In the genomic region with DNA sequence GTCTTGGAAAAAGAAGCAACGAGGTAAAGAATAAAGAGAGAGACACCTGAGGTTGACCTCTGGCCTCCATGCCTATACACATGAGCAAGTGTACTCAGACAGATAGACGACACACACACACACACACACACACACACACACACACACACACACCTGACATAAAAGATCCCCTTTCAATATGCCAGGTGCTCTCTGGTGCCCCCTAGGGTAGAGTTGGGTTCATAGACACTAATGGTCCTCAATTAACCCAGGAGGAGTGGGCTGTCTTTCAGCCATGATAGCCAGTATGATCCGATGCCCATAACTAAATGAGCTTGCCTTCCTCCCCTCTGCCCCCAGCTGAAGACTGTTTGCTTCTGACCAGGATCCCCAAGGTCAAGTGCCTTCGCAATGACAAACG, we compare ENCODE assay signal across 9 mouse cellular contexts. TPM values are rescaled to one million over a fixed set of nuclear protein-coding genes. Genes with fewer than 3 reads are reported as not detected.
A peak's percentile ranks its signal among the peaks of the same experiment; 100 is the strongest.
DNase-seq lines count a peak whose midpoint lies in the region; ATAC-seq and TF ChIP-seq lines count a peak whose summit lies in the region.
"Had no signal": no experiment of that assay in that cellular context is flagged by ENCODE, and none has a peak within 500 bp of the region (broad histone marks: within the 10 kb centered on the region; RNA-seq: fewer than 3 reads in every experiment).

No protein-coding gene starts in this region.

- H3K9me3 ChIP-seq in hindbrain, postnatal 0 days (ENCODE audit: low read length): no peaks in the 10 kb centered on the region
- H3K9me3 ChIP-seq in hindbrain, embryonic 16.5 days (ENCODE audit: control insufficient read depth, low read length): no peaks in the 10 kb centered on the region
- H3K9me3 ChIP-seq in lung, embryonic 14.5 days (ENCODE audit: low read depth, low read length): no peaks in the 10 kb centered on the region
- H3K9me3 ChIP-seq: neural tube, embryonic 12.5 days had no signal

- 0 out of 2 replicates have a peak, but pooled peaks cover 3% of the 10 kb centered on the region for H3K4me1 ChIP-seq in hindbrain, postnatal 0 days (ENCODE audit: insufficient read depth, low read length)
- H3K4me1 ChIP-seq in hindbrain, embryonic 16.5 days (ENCODE audit: control insufficient read depth, insufficient read depth, low read depth, low read length): peaks cover 8% of the 10 kb centered on the region
- peaks cover 7% of the 10 kb centered on the region; the same call in 1 of the 2 replicates for H3K4me1 ChIP-seq in lung, embryonic 14.5 days (ENCODE audit: insufficient read depth)

- no peak overlapping the region for H3K27ac ChIP-seq in hindbrain, postnatal 0 days
- H3K27ac ChIP-seq in hindbrain, embryonic 16.5 days (ENCODE audit: low read depth, low read length): no peak overlapping the region
- no peak overlapping the region for H3K27ac ChIP-seq in lung, embryonic 14.5 days (ENCODE audit: low read depth)
- H3K27ac ChIP-seq: neural tube, embryonic 12.5 days had no signal

- DNase-seq in hindbrain, postnatal 0 days (ENCODE audit: low spot score): peak; percentile 62
- DNase-seq in urinary bladder, postnatal 14 days (ENCODE audit: low spot score): peak; percentile 28
- DNase-seq in urinary bladder, postnatal 36 days (ENCODE audit: low spot score in 2 of 2): no peak
- DNase-seq in c-Kit-positive CD71-positive TER-119-negative erythroid progenitor cells, embryonic 14.5 days (ENCODE audit: low read depth): peak; percentile 20
- peak; percentile 62 for DNase-seq in lung, embryonic 14.5 days
- DNase-seq in right cerebral cortex, postnatal 10 days (ENCODE audit: low spot score in 2 of 2): no peak
- no peak for DNase-seq in ovary, postnatal 36 days (ENCODE audit: low spot score)

- H3K36me3 ChIP-seq in hindbrain, postnatal 0 days (ENCODE audit: insufficient read depth, low read length): no peaks in the 10 kb centered on the region
- no peaks in the 10 kb centered on the region for H3K36me3 ChIP-seq in hindbrain, embryonic 16.5 days (ENCODE audit: control insufficient read depth, insufficient read depth, low read length)
- H3K36me3 ChIP-seq in lung, embryonic 14.5 days (ENCODE audit: insufficient read depth): no peaks in the 10 kb centered on the region
- H3K36me3 ChIP-seq: neural tube, embryonic 12.5 days had no signal

- peak; percentile 77 for TF ChIP-seq CTCF in hindbrain, postnatal 0 days (IDR thresholded peaks at IDR 0.05; ENCODE audit: low read depth)
- TF ChIP-seq CTCF in lung, embryonic 14.5 days (IDR thresholded peaks at IDR 0.05; ENCODE audit: low read depth): peak; percentile 75

- WGBS in hindbrain, postnatal 0 days: 76% methylated on average over 5 of the region's 5 CpGs
- 77% methylated on average over 5 of the region's 5 CpGs for WGBS in hindbrain, embryonic 16.5 days
- 69% methylated on average over 5 of the region's 5 CpGs for WGBS in lung, embryonic 14.5 days

- no peaks in the 10 kb centered on the region for H3K27me3 ChIP-seq in hindbrain, postnatal 0 days (ENCODE audit: insufficient read depth, low read length)
- H3K27me3 ChIP-seq in hindbrain, embryonic 16.5 days (replicated peaks; ENCODE audit: control insufficient read depth, insufficient read depth, low read length): no peaks in the 10 kb centered on the region
- H3K27me3 ChIP-seq in lung, embryonic 14.5 days (ENCODE audit: insufficient read depth, low read length): no peaks in the 10 kb centered on the region
- H3K27me3 ChIP-seq: neural tube, embryonic 12.5 days had no signal

- H3K4me2 ChIP-seq in hindbrain, postnatal 0 days (ENCODE audit: low read depth, low read length): no peak overlapping the region
- no peak overlapping the region for H3K4me2 ChIP-seq in hindbrain, embryonic 16.5 days (ENCODE audit: low read length)
- no peak overlapping the region for H3K4me2 ChIP-seq in lung, embryonic 14.5 days
- H3K4me2 ChIP-seq: neural tube, embryonic 12.5 days had no signal

- no peak overlapping the region for H3K4me3 ChIP-seq in hindbrain, postnatal 0 days (ENCODE audit: low read length)
- H3K4me3 ChIP-seq in hindbrain, embryonic 16.5 days (ENCODE audit: low read length): no peak overlapping the region
- H3K4me3 ChIP-seq in lung, embryonic 14.5 days (ENCODE audit: low read depth, low read length): no peak overlapping the region
- H3K4me3 ChIP-seq: neural tube, embryonic 12.5 days had no signal

- H3K9ac ChIP-seq in hindbrain, postnatal 0 days (replicated peaks; ENCODE audit: low read length): no peak overlapping the region
- no peak overlapping the region for H3K9ac ChIP-seq in hindbrain, embryonic 16.5 days (ENCODE audit: low read depth, low read length)
- no peak overlapping the region for H3K9ac ChIP-seq in lung, embryonic 14.5 days
- H3K9ac ChIP-seq: neural tube, embryonic 12.5 days had no signal

- no peak for ATAC-seq in hindbrain, postnatal 0 days
- no peak for ATAC-seq in hindbrain, embryonic 16.5 days
- no peak for ATAC-seq in lung, embryonic 14.5 days (ENCODE audit: insufficient read depth)

RNA-seq across cellular contexts. Expression of a gene that starts 59.0 kb away (rescaled TPM):
- 67.9 and 72.1 TPM in 2 replicates for total RNA-seq in hindbrain, postnatal 0 days (2014; rRNA removed)
- 26.5 and 28.2 TPM in 2 replicates for polyA plus RNA-seq in hindbrain, postnatal 0 days (2015; fragmentation: Nextera tagmentation; extraction: Ambion mirVana)
- 34.0 and 35.9 TPM in 2 replicates for polyA plus RNA-seq in hindbrain, embryonic 16.5 days (2015; fragmentation: Nextera tagmentation; extraction: Ambion mirVana)
- 4.8 and 6.7 TPM in 2 replicates for polyA plus RNA-seq in lung, embryonic 14.5 days (2014; fragmentation: Nextera tagmentation; extraction: Ambion mirVana)

Comparison
In these comparisons a context has a peak if more than half of its experiments do, and no peak if none do; other contexts are left out.
1. DNase-seq: peak in hindbrain, postnatal 0 days (single experiment), urinary bladder, postnatal 14 days (single experiment), c-Kit-positive CD71-positive TER-119-negative erythroid progenitor cells, embryonic 14.5 days (single experiment) and lung, embryonic 14.5 days (single experiment); none in urinary bladder, postnatal 36 days (0 of 2), right cerebral cortex, postnatal 10 days (0 of 2) and ovary, postnatal 36 days (single experiment).